Mouse (Mus musculus): ENCODE measurements around the gene Ptgs1.

Gene Ptgs1

DNA sequence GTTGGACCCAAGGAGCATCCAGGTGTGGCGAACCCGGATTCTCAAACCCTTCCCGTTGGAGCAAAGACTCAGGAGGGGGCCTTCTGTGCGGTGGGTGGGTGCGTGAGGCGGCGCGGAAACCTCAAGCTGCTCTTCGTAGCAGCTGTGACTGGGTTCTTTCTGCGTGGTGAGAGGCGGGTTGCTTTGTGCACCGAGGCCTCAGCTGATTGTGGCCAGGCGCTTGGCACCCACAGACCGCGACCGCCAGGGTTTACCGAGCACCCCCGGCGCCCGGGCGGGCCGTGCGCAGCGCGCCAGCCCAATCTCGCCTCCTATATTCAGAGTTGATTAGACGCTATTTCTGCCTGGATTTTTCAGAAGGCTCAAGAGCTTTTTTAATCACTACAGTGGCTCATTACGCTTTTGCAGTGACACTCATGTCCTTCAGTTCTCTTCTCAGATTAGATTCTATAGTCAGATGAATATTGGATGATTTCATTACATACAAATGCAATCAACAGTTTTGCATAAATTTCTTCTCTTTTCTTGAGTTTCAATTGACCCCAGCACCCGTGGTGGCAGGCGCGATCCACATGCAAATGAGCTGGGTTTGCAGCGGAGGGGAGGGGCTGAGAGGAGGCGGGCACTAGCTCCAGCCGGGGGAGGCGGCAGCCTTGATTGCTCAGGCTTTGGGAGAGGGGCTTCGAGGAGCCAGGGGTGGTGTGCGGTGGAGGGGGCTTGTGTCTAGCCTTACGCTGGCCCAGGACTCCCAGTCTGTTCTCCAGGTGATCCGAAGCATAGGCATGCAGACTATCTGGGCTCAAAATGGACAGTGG lies 27.0 kb upstream of the Ptgs1 start:
- Histone ChIP-seq H3K36me3 (ENCODE audit: control insufficient read depth, insufficient read depth, low read length, poor library complexity, severe bottlenecking) (no peaks in the 10 kb centered on the region), H3K27me3 (ENCODE audit: control insufficient read depth, insufficient read depth, low read length, poor library complexity, severe bottlenecking) (no peaks in the 10 kb centered on the region)
- peak; percentile 76 for DNase-seq (ENCODE audit: low read depth, low spot score)

GRCm38 (mm10) chr2:36204595-36204994 lies 25.6 kb upstream of the Ptgs1 start:
- Histone ChIP-seq H3K36me3 (ENCODE audit: control insufficient read depth, insufficient read depth, low read length, poor library complexity, severe bottlenecking) (no peaks in the 10 kb centered on the region), H3K27me3 (ENCODE audit: control insufficient read depth, insufficient read depth, low read length, poor library complexity, severe bottlenecking) (no peaks in the 10 kb centered on the region)
- DNase-seq (ENCODE audit: low read depth, low spot score) = no peak

GRCm38 (mm10) chr2:36207071-36207470 lies 23.2 kb upstream of the Ptgs1 start:
- Histone ChIP-seq H3K36me3 (ENCODE audit: control insufficient read depth, insufficient read depth, low read length, poor library complexity, severe bottlenecking) (no peaks in the 10 kb centered on the region), H3K27me3 (ENCODE audit: control insufficient read depth, insufficient read depth, low read length, poor library complexity, severe bottlenecking) (no peaks in the 10 kb centered on the region)
- DNase-seq (ENCODE audit: low read depth, low spot score) = no peak

- H3K36me3 ChIP-seq (ENCODE audit: control insufficient read depth, insufficient read depth, low read length, poor library complexity, severe bottlenecking) = no peaks in the 10 kb centered on the region
- no peaks in the 10 kb centered on the region for H3K27me3 ChIP-seq (ENCODE audit: control insufficient read depth, insufficient read depth, low read length, poor library complexity, severe bottlenecking)
- no peak for DNase-seq (ENCODE audit: low read depth, low spot score)
These were observed 19.4 kb upstream of the Ptgs1 start for GRCm38 (mm10) chr2:36210796-36211195.

DNA sequence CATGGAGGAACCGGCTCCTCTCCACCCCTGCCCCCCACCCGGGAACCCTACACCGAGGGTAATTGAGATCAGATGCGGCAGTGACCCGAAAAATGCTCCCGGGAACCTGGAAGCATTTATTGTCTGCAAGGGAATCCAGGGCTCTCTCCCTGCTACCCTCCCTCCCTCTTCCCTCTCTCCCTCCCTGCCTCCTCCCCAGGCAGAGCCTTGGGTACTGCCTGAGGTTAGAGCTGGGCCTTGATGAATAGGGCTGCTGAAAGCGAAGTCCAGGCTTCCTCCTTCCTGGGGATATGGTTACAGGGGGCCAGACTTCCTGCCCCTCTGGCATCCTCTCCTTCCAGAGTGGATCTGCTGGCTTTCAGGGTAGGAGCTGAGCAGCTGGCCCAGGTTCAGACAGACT lies 18.4 kb upstream of the Ptgs1 start:
- Histone ChIP-seq H3K27me3 (ENCODE audit: control insufficient read depth, insufficient read depth, low read length, poor library complexity, severe bottlenecking) (no peaks in the 10 kb centered on the region), H3K36me3 (ENCODE audit: control insufficient read depth, insufficient read depth, low read length, poor library complexity, severe bottlenecking) (no peaks in the 10 kb centered on the region)
- DNase-seq (ENCODE audit: low read depth, low spot score) = no peak

GRCm38 (mm10) chr2:36213108-36213507 lies 17.1 kb upstream of the Ptgs1 start:
- Histone ChIP-seq H3K27me3 (ENCODE audit: control insufficient read depth, insufficient read depth, low read length, poor library complexity, severe bottlenecking) (no peaks in the 10 kb centered on the region), H3K36me3 (ENCODE audit: control insufficient read depth, insufficient read depth, low read length, poor library complexity, severe bottlenecking) (no peaks in the 10 kb centered on the region)
- DNase-seq (ENCODE audit: low read depth, low spot score) = no peak

DNA sequence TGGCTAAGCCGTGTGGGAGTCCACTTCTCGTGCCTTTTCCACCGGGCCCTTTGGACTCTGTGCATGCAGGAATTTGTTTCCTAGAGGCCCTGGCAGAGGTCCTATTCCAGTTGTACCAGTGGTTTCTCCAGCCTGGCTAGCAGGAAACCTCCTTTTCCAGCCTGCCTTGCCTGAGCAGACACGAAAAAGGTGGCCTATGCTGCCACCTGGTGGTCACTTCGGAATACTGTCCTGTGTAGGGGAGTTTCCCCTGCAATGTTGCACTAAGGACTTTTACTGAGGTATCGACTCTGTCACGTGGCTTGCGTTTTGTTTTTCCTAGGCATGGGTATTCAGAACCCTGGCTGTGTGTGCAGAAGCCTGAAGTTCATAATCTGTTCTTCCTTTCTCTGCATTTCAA lies 16.2 kb upstream of the Ptgs1 start:
- Histone ChIP-seq H3K36me3 (ENCODE audit: control insufficient read depth, insufficient read depth, low read length, poor library complexity, severe bottlenecking) (no peaks in the 10 kb centered on the region), H3K27me3 (ENCODE audit: control insufficient read depth, insufficient read depth, low read length, poor library complexity, severe bottlenecking) (no peaks in the 10 kb centered on the region)
- peak; percentile 85 for DNase-seq (ENCODE audit: low read depth, low spot score)

GRCm38 (mm10) chr2:36214425-36214824 lies 15.8 kb upstream of the Ptgs1 start:
- H3K27me3 ChIP-seq (ENCODE audit: control insufficient read depth, insufficient read depth, low read length, poor library complexity, severe bottlenecking) = no peaks in the 10 kb centered on the region
- H3K36me3 ChIP-seq (ENCODE audit: control insufficient read depth, insufficient read depth, low read length, poor library complexity, severe bottlenecking) = no peaks in the 10 kb centered on the region
- peak; percentile 15 for DNase-seq (ENCODE audit: low read depth, low spot score)

DNA sequence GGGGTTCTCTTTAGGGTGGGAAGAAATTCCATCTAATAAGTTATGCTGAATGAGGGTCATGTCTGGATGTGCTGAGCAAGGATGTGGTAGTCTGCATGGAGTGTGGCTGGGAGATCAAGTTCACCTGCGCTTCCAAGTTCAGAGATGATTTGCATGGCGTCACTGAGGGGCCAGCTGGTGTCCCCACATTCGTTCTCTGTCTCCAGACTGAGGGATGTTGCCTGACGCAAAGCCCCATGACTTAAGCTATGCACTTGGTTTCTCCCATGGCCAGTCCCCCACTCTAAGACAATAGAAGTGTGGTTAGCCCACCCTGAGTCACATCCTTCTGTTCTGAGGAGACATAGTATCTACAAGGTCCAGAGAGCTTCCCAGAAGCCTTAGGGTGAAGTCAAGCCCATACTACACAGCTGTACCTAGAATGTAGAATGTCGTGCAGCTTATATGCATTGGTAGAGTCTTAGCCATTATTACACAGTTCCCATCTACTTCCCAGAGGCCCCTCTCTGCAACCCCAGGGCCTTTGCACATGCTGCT lies 15.0 kb upstream of the Ptgs1 start:
- Histone ChIP-seq H3K27me3 (ENCODE audit: control insufficient read depth, insufficient read depth, low read length, poor library complexity, severe bottlenecking) (no peaks in the 10 kb centered on the region), H3K36me3 (ENCODE audit: control insufficient read depth, insufficient read depth, low read length, poor library complexity, severe bottlenecking) (no peaks in the 10 kb centered on the region)
- no peak for DNase-seq (ENCODE audit: low read depth, low spot score)

GRCm38 (mm10) chr2:36216546-36216945 lies 13.7 kb upstream of the Ptgs1 start:
- no peak for DNase-seq (ENCODE audit: low read depth, low spot score)
- Histone ChIP-seq H3K27me3 (ENCODE audit: control insufficient read depth, insufficient read depth, low read length, poor library complexity, severe bottlenecking) (no peaks in the 10 kb centered on the region), H3K36me3 (ENCODE audit: control insufficient read depth, insufficient read depth, low read length, poor library complexity, severe bottlenecking) (no peaks in the 10 kb centered on the region)

DNA sequence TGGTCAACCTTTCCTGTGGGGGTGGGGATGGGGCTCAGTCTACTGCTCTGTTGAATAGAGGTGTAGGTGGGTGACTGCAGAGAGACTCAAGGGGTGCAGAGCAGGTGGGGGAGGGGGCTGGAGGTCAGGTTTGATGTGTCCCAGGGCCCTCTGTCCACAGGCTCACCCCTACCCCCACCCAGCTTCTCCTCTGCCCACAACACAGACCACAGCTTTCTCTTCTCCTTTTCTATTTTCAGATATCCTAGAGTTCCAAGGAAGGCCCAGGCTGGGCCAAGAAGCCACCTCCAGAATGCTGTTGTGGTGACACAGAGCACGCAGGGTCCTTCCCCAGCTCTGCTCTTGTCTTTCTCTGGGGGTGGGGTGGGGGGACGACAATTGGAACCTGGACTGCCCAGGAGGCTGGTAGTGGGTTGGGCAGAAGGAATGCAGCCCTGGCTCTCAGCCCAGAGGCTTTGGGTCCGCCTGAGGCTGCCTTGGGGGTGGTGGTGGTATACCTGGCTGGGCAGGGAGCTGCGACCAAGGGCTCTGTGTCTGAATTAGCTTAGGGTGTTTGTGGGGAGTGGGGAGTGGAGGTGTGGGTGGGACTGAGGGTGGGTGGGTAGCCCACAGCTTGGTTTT lies 13.2 kb upstream of the Ptgs1 start:
- Histone ChIP-seq H3K27me3 (ENCODE audit: control insufficient read depth, insufficient read depth, low read length, poor library complexity, severe bottlenecking) (no peaks in the 10 kb centered on the region), H3K36me3 (ENCODE audit: control insufficient read depth, insufficient read depth, low read length, poor library complexity, severe bottlenecking) (no peaks in the 10 kb centered on the region)
- peak; percentile 31 for DNase-seq (ENCODE audit: low read depth, low spot score)

DNA sequence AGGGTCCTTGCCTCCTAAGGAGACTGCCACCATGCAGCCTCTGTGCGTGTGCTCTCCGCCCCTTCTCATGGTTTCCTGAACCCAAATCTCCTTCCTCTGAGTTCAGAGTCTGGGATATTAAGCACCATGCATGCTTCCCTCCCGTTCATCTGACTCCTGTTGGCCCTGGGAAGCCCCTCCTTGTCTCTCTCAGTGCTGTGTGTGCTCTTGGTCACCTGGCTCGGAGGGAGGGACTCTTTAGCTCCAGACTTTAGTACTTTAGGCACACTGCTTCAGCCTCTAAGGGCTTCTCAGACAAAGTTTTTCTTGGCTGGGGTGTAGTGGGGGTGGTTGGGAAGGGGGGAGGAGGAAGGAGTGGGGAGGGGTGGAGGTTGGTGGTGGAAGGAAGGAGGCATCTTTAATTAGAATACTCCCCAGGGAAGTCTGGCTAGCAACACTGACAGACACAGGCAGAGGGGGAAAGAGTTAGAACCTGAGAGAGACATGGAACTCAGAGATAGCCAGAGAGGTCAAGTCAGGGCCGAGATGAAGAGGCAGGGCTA lies 12.5 kb upstream of the Ptgs1 start:
- DNase-seq (ENCODE audit: low read depth, low spot score) = no peak
- Histone ChIP-seq H3K27me3 (ENCODE audit: control insufficient read depth, insufficient read depth, low read length, poor library complexity, severe bottlenecking) (no peaks in the 10 kb centered on the region), H3K36me3 (ENCODE audit: control insufficient read depth, insufficient read depth, low read length, poor library complexity, severe bottlenecking) (no peaks in the 10 kb centered on the region)

- no peaks in the 10 kb centered on the region for H3K27me3 ChIP-seq (ENCODE audit: control insufficient read depth, insufficient read depth, low read length, poor library complexity, severe bottlenecking)
- H3K36me3 ChIP-seq (ENCODE audit: control insufficient read depth, insufficient read depth, low read length, poor library complexity, severe bottlenecking) = no peaks in the 10 kb centered on the region
- DNase-seq (ENCODE audit: low read depth, low spot score) = no peak
These were observed 10.1 kb upstream of the Ptgs1 start for GRCm38 (mm10) chr2:36220106-36220505.

DNA sequence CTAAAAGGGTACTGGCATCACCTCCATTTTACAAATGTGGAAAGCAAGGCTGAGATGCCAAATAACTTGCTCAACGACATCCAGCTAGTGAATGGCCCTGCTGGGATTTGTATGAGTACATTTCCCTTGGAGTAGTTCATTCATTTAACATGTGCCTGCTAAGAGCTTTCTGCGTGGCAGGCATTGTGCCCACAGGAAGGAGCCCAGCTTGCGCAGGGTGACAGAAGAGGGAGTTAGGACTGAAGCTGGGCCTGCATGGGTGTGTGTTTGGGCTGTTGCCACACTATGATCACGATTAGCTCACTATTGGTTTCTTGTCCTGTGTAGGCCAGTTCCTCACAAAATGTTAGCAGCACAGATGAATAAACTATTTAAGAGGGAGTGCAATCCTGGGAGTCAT lies 9.3 kb upstream of the Ptgs1 start:
- DNase-seq (ENCODE audit: low read depth, low spot score) = no peak
- no peaks in the 10 kb centered on the region for H3K27me3 ChIP-seq (ENCODE audit: control insufficient read depth, insufficient read depth, low read length, poor library complexity, severe bottlenecking)
- H3K36me3 ChIP-seq (ENCODE audit: control insufficient read depth, insufficient read depth, low read length, poor library complexity, severe bottlenecking) = no peaks in the 10 kb centered on the region

DNA sequence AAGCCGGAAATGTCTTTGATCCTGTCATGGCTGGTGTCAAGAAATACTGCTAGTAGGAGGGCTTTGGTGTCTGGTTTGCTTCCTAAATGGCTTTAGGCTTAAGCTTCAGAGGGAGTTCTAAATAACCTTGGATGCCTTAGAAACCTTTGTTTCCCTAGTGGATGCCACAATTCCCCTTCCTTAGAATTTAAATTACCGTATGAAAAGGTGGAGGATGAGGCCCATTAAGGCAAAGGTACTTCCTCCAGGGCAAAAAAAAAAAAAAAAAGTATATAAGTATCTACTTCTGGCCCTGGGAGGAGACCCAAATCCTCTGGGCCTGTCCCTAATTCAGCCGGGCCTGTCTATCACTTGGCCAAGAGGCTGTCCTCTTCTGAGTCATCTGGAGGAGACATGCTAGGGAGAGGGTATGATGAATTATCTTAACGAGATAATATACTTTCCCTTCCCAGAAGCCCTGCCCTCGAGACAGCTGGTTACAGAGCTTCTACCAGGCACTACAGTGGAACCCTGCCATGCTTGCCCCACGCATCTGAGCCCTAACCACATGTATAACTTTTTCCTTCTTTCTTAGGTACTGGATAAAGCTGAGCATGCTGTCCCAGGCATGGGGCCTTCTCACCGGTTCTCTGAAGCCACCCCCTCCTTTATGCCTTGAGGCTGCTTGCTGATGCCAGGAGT lies 7.9 kb upstream of the Ptgs1 start:
- Histone ChIP-seq H3K36me3 (ENCODE audit: control insufficient read depth, insufficient read depth, low read length, poor library complexity, severe bottlenecking) (no peaks in the 10 kb centered on the region), H3K27me3 (ENCODE audit: control insufficient read depth, insufficient read depth, low read length, poor library complexity, severe bottlenecking) (no peaks in the 10 kb centered on the region)
- no peak for DNase-seq (ENCODE audit: low read depth, low spot score)

Data from splenic B cell, adult 2 months (primary cell).